Mouse (Mus musculus): Measurements from ENCODE around the gene Arid5b.
"Not testable (repeated sequence)": the region's sequence is repeated elsewhere in the genome, so short reads cannot be mapped to it uniquely, and the experiment has no call there.

Arid5b gene

GRCm38 (mm10) chr10:68110607-68111006 lies 167.9 kb downstream of the Arid5b start:
- no peak for DNase-seq (ENCODE audit: low spot score)

- no peak for DNase-seq (ENCODE audit: low spot score)
These were observed 168.4 kb downstream of the Arid5b start for GRCm38 (mm10) chr10:68110182-68110581.

- no peak for DNase-seq (ENCODE audit: low spot score)
These were observed 168.9 kb downstream of the Arid5b start for GRCm38 (mm10) chr10:68109651-68110050.

- DNase-seq (ENCODE audit: low spot score): no peak
These were observed 170.8 kb downstream of the Arid5b start for GRCm38 (mm10) chr10:68107716-68108115.

- no peak for DNase-seq (ENCODE audit: low spot score)
These were observed 172.1 kb downstream of the Arid5b start for GRCm38 (mm10) chr10:68106351-68106950.

GRCm38 (mm10) chr10:68104881-68105781 lies 173.4 kb downstream of the Arid5b start:
- DNase-seq (ENCODE audit: low spot score): no peak

GRCm38 (mm10) chr10:68104481-68104880 lies 174.1 kb downstream of the Arid5b start:
- DNase-seq (ENCODE audit: low spot score): no peak

- DNase-seq (ENCODE audit: low spot score): no peak
These were observed 174.6 kb downstream of the Arid5b start for GRCm38 (mm10) chr10:68103988-68104387.

- no peak for DNase-seq (ENCODE audit: low spot score)
These were observed 175.3 kb downstream of the Arid5b start for GRCm38 (mm10) chr10:68103078-68103855.

GRCm38 (mm10) chr10:68102566-68102965 lies 176.0 kb downstream of the Arid5b start:
- DNase-seq (ENCODE audit: low spot score): no peak

GRCm38 (mm10) chr10:68101251-68101650 lies 177.3 kb downstream of the Arid5b start:
- DNase-seq (ENCODE audit: low spot score): no peak

GRCm38 (mm10) chr10:68100506-68100905 lies 178.0 kb downstream of the Arid5b start:
- DNase-seq (ENCODE audit: low spot score): no peak

- DNase-seq (ENCODE audit: low spot score): not testable (repeated sequence)
These were observed 178.7 kb downstream of the Arid5b start for GRCm38 (mm10) chr10:68099801-68100200.

GRCm38 (mm10) chr10:68097821-68098675 lies 180.5 kb downstream of the Arid5b start:
- DNase-seq (ENCODE audit: low spot score): no peak

GRCm38 (mm10) chr10:68096395-68096794 lies 182.1 kb downstream of the Arid5b start:
- DNase-seq (ENCODE audit: low spot score): no peak

GRCm38 (mm10) chr10:68095136-68095535 lies 183.4 kb downstream of the Arid5b start:
- DNase-seq (ENCODE audit: low spot score): no peak

GRCm38 (mm10) chr10:68093496-68093895 lies 185.0 kb downstream of the Arid5b start:
- DNase-seq (ENCODE audit: low spot score): no peak

GRCm38 (mm10) chr10:68091840-68092239 lies 186.7 kb downstream of the Arid5b start:
- DNase-seq (ENCODE audit: low spot score): no peak

- no peak for DNase-seq (ENCODE audit: low spot score)
These were observed 187.5 kb downstream of the Arid5b start for GRCm38 (mm10) chr10:68091011-68091410.

- no peak for DNase-seq (ENCODE audit: low spot score)
These were observed 188.0 kb downstream of the Arid5b start for GRCm38 (mm10) chr10:68090544-68090943.

GRCm38 (mm10) chr10:68090197-68090535 lies 188.4 kb downstream of the Arid5b start:
- DNase-seq (ENCODE audit: low spot score): no peak

All from layer of hippocampus, adult 9-10 months (tissue).